Mouse (Mus musculus) liver, embryonic 14.5 days (tissue): ENCODE measurements around the gene Dmrt3.

Experiments used
- CTCF ChIP-seq: IDR thresholded peaks from 2 replicates; pipeline ENCODE4 v1.5.1; 2016; ENCODE audit warnings: antibody characterized with exemption, low read depth, control low read depth
- EP300 ChIP-seq: IDR thresholded peaks from 2 replicates; pipeline ENCODE4 v1.6.1; 2016; ENCODE audit warnings: antibody characterized with exemption, low read depth

- TF ChIP-seq EP300 (no peak), CTCF (peak; percentile 86)
Measured at GRCm38 (mm10) chr19:25635622-25636244, 25.6 kb downstream of the Dmrt3 start.
